Mouse (Mus musculus): Measurements from ENCODE around the gene Mrpl30. TPM values are rescaled to one million over a fixed set of nuclear protein-coding genes. Genes with fewer than 3 reads are reported as not detected.

The Mrpl30 gene
- total RNA-seq (2021) = 100 to 1,000 TPM; 229 to 257 TPM
- long read RNA-seq, experiment 1, transcript Mrpl30-201 (6 exons, 969 nt) = major isoform, 70 of 204 reads
- long read RNA-seq, experiment 1, transcript Mrpl30-205 (5 exons, 662 nt) = minor isoform, 9 of 204 reads
- long read RNA-seq, experiment 1, partial matches to known transcripts = 0 of 204 reads
- long read RNA-seq, experiment 1, other reads (novel, unspliced or antisense) = 121 of 204 reads
- long read RNA-seq, experiment 2, transcript Mrpl30-205 (5 exons, 662 nt) = minor isoform, 12 of 250 reads
- long read RNA-seq, experiment 2, transcript Mrpl30-201 (6 exons, 969 nt) = major isoform, 77 of 250 reads
- long read RNA-seq, experiment 2, partial matches to known transcripts = 0 of 250 reads
- long read RNA-seq, experiment 2, other reads (novel, unspliced or antisense) = 158 of 250 reads

DNA sequence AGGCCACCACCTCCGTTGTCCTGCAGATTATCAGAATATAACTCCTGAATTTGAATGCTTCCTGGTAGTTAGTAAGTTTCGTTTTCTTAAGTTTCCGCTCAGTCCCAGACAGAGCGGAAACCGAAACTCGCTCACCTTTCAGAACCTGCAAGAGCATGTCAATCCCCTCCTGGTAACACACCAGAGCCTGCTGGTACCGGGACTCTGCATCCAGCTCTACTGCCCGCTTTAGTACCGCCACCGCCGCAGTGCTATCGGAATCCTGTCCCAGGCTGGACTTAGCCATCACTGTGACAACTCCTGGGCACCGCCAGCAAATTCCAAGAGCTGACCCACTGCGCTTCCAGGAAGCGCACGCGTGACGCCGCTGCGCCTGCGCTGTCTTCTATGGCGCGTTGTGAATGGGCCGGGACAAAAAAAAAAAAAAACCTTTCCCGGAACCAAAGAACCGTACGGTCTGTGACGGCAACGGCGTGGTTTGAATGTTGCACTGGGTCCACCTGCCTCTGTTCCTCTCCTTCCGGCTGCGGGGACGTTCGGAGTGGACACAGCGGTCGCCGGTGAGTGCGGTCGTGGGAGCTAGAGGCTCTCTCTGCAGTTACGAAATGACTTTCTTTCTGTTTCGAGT, at the start of gene Mrpl30, which contains the start of gene Mitd1:
Gene Mrpl30, plus strand, starts transcription at position 453 of the 628 bp plus-strand sequence.
Gene Mitd1, minus strand, starts transcription at position 387 of the 628 bp plus-strand sequence.
- intact Hi-C loops (cut with DNase I; ENCODE audit: low total_unique reads) = no loop called here
- peak; percentile 85 for DNase-seq

DNA sequence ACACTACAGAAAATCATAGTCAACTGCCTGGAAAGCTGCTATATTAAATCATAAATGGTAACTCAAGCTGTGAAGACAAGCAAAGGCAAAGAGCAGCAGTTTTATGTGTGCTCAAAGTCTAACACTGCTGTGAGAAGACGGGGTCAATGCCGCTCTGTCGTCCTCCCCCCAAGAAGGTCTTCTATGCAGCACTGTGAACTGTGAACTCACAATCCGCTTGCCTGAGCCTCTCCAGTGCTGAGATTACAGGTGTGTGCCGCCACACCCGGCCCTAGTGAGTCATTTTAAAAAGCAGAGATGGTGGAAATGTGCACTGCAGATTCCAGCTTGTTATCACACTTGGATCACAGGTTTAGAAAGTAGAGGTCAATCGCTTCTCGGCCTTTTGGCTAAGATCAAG, 43.4 kb upstream of the Mrpl30 start:
- no peak for DNase-seq
- intact Hi-C loops (cut with DNase I; ENCODE audit: low total_unique reads) = no loop called here

DNA sequence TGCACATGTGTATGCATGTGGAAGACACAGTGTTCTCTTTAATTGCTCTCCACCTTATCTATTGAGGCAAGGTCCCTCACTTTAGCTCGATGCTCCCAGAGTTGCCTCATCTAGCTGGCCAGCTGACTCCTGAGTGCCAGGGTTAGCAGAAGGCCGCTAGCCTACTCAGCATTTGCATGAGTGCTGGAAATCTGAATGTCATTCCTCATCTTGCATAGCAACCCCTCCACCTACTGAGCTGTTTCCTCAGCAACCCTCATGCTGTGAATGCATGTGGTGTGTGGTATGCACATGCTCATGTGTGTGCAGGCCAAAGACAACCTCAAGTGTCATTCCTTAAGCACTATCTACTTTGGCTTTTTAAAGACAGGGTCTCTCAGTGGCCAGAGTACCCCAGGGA, 39.6 kb upstream of the Mrpl30 start:
- DNase-seq = no peak
- intact Hi-C loops (cut with DNase I; ENCODE audit: low total_unique reads) = no loop called here

DNA sequence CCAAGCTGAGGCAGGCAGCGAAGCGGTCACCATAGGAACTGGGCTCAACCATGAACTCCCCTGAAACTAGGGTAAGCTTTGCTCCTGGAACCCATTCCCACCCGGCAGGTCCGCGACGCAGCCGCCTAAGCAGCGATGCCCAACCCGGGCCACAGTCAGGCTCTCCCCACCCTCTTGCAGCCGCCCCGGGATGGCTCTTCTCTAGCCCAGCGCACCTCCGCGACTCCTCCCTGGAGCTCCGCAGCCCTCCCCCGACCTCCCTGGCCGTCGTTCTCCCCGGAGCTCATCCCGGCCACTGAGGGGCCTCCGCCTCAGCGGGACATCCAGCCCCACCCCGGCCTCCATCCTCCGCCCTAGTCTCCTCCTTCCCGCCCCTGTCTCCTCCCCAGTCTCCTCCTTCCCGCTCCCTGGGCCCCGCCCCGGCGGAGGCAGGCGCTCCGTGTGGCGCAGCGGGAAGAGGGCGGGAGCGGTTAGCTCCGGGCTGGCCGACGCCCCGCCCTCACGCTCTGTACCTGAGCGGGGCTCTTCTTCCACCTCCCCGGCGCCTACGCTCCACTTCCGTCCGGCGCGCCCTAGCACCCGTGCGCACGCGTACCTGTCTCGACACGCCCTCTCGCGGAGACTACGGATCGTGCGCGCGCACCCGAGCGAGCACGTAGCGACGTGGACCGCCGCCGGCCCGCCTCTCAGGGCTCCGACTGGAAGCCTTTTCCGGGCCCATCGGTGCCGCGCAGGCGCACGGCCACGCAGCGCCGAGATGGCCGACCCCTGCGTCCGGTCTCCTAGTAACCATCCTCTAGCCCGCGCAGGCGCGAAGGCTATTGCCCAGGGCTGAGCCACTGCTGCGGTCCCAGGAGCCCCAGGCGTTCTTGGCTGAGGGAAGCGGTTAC, 25.5 kb upstream of the Mrpl30 start:
- DNase-seq = peak; percentile 99
- intact Hi-C loops (cut with DNase I; ENCODE audit: low total_unique reads) = loop anchor here (5.0 kb wide), 1 partner anchor 187 kb away; no protein-coding TSS in a partner anchor

DNA sequence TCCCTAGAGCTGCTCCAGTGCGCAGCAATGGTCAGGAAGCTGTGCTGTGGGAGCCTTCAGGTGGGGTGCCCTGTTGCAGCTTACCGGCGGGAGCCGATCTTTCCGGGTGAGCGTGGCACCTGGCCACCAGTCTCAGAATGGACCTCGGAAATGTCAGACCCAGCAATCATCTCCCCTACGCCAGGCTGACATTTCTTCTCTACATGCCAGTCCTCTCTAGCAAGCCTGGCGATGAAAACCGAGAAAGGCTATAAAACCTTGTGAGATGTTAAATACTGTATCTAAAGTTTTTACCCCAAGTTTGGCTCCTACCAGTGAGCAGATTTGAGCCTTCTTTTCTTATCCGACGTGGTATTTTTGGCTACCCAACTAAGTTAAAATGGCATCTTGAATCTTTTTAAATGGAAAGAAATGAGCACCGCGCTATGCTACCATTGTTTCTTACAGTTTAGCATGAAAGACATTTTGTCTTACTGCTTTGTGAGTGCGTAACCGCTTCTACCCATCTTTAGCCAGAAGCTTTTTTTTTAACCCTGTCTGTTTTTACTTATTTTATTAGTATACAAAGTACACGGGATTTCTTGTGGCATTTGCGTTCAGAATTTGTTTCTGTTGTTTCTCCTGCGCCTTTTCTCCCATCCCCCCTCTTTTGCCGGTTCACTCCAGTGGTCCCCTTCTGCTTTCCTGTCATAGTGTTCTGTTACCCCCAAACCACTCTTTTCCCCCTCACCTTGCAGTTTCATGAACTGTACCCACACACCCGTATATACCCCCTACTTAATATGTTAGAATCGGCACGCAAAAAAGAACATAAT, 24.7 kb upstream of the Mrpl30 start:
- no peak for DNase-seq
- intact Hi-C loops (cut with DNase I; ENCODE audit: low total_unique reads) = loop anchor here (5.0 kb wide), 1 partner anchor 188 kb away; no protein-coding TSS in a partner anchor

DNA sequence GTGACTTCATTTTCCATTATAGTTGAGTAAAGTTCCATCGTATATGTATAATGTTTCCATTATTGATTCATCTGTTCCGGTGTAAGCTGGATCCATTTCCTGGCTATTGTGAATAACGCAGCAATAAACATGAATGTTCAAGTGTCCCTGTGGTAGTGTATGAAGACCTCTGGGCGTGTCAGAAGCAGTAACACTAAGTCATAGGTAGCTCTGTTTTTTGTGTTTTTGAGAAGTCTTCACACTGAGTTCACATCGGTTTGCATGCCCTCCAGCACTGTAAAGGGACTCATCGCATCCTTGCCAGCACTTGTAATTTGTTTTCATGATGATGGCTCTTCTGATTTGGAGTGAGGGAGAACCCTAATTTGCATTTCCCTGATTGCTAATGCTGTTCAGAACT, 24.0 kb upstream of the Mrpl30 start, which contains the start of gene Tsga10:
Gene Tsga10, minus strand, starts transcription at position 144 of the 400 bp plus-strand sequence.
- DNase-seq = no peak
- intact Hi-C loops (cut with DNase I; ENCODE audit: low total_unique reads) = loop anchor here (5.0 kb wide), 1 partner anchor 189 kb away; no protein-coding TSS in a partner anchor

DNA sequence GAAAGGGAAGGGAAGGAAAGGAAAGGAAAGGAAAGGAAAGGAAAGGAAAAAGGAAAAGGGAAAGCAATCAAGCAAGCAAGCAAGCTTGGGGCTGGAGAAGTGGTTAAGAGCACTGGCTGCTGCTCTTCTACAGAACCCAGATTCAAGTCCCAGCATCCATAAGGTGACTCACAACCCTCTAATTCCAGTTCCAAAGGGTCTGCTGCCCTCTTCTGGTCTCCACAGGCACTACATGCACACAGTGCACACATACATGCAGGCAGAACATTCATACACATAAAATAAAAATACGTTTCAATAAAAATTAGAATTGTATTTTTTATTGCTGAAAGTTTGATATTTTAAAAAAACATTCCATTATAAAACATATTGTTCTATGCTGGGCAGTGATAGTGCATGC, 23.2 kb upstream of the Mrpl30 start:
- DNase-seq = peak; percentile 22
- intact Hi-C loops (cut with DNase I; ENCODE audit: low total_unique reads) = loop anchor here (5.0 kb wide), 1 partner anchor 190 kb away; no protein-coding TSS in a partner anchor

DNA sequence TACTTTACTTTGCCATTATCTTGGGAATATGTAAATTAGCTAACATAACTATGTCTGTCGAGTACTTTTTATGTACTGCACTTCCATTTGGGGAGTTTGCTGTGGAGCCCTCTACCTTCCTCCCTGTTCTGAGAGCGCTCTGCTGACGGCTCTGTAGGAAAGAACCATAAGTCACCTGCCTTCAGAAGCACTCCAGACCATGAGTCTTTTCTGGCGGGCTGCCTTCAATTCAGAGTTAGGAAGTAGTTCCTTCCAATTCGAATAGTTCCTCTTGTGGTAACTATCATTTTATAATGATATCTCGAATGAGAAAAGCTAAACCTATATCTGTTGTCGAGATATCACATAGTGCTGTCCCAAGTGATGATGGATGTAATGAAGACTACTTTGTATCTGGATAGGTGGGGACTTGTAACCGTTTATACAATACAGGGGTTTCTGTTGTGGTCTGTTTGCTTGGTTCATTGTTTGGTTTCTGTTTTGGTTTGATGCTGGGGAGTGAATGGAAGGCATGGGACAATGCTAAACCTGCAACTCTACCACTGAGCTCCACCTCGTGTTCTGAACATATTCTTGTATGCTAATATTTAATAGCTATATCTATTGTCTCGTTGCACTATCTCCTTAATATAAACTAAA, 22.5 kb upstream of the Mrpl30 start:
- no peak for DNase-seq
- intact Hi-C loops (cut with DNase I; ENCODE audit: low total_unique reads) = loop anchor here (5.0 kb wide), 1 partner anchor 191 kb away; no protein-coding TSS in a partner anchor

DNA sequence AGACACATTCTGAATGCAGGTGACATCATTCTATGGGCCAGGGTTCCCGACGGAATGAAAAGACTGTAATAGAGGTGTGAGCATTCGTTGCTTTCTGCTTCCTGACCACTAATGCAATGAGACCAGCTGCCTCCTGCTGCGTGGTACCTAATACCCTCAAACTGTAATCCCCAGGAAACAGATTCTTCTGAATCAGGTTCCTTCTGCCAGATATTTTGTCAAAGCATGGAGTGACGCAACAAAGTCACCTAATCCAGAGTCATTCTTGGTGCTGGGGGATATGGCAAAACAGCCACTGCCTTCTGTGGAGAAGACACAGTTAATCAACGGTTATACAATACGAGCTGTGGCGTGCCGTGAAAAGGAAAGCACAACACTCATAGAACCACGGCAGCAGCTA, 21.6 kb upstream of the Mrpl30 start:
- intact Hi-C loops (cut with DNase I; ENCODE audit: low total_unique reads) = loop anchor here (5.0 kb wide), 1 partner anchor 191 kb away; no protein-coding TSS in a partner anchor
- no peak for DNase-seq

DNA sequence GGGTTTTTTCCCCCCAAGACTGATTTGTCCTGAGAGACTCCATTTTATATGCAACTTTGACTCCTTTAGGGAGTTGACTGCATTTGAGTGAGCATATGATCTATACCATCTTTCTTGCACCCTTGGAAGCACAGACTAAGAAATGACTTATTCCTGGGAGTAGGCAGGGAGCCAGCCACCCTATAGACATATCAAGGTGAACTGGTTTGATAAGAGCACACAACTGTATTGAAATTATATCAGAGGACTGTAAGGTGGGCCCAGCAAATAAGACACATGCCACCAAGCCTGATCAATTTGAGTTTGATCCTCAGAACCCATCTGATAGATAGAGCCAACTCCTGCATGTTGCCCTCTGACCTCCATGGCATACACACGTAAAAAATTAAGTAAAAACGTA, 20.9 kb upstream of the Mrpl30 start:
- intact Hi-C loops (cut with DNase I; ENCODE audit: low total_unique reads) = loop anchor here (5.0 kb wide), 1 partner anchor 192 kb away; no protein-coding TSS in a partner anchor
- no peak for DNase-seq

DNA sequence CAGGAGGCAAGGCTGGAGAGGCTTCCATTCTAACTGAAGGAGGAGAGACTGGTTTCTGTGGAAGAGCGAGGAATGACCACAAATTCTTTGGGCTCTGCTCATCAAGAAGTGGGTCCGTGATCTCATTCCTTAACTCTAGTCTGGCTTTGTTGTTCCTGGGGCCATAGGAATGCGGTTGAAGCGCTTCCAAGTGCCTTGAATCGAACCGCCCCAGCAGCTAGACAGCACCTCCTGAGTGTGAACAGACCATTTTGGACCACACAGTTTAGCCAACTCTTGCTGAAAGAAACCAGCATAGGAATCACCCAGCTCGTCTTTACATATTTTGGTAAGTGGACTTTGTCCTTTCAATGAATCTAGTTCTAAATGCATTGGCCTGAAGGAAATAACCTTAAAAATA, 18.6 kb upstream of the Mrpl30 start, which contains the start of gene Lipt1:
Gene Lipt1, plus strand, starts transcription at position 35 of the 400 bp plus-strand sequence.
- DNase-seq = no peak
- intact Hi-C loops (cut with DNase I; ENCODE audit: low total_unique reads) = no loop called here

DNA sequence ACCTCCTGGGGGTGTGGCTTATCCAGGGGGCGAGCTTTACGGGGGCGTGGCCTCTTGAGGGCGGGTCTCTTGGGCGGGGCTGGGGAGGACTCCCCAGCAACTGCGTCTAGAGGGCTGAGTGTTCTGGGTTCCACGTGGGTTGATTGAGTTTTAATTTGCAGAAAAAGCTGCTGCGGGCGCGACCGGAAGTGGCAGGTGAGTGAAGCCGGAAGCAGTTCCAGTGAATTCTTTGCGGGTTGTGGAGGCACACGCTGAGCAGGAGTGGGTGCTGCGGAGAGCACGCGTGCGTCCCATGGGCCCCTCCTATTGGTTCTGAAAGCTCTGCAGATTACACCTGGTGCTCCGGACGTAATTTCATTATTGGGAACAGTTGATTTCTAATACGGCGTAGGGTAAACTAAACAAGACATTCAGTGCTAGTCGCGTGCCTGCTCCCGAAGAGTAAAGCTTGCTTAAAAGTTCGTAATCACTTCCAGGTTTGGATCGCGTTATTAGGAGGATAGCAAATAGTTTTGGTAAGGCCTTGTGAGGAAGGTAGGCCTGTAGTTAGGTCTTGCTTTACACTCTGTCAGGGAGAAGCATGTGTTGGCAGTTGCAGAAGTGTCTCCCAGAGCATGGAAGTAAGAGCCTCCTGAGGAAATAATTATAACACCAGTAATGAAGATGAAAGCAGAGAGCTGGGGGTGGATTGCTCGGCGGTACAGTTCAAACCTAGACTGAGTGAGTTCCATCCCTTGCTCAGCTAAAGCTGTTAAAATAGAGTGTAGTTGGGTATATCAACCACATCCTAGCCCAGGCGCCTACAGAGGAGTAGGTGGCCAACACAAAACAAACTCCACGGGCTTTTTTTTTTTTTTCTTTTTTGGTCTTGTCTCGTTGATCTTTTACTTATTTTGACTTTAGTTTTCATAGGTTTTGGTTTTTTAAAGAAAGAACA, 17.9 kb upstream of the Mrpl30 start:
- DNase-seq = peak; percentile 77
- intact Hi-C loops (cut with DNase I; ENCODE audit: low total_unique reads) = no loop called here

DNA sequence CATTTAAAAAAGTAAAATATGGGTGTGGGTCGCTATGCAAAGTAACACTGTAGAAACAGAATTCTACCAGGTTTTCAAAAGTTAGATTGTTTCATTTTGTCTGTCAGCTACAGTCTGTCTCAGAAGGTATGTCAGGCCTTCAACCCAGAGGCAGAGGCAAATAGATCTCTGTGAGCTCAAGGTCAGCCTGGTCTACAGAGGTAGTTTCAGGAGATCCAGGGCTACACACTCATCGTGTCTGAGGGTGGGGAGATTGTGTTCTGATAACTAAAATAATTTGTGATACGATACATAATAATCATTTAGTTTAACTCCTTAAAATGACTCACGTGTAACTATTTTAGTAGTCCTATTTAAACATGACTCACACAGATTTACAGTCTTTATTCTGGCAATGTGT, 17.1 kb upstream of the Mrpl30 start:
- intact Hi-C loops (cut with DNase I; ENCODE audit: low total_unique reads) = no loop called here
- DNase-seq = no peak

DNA sequence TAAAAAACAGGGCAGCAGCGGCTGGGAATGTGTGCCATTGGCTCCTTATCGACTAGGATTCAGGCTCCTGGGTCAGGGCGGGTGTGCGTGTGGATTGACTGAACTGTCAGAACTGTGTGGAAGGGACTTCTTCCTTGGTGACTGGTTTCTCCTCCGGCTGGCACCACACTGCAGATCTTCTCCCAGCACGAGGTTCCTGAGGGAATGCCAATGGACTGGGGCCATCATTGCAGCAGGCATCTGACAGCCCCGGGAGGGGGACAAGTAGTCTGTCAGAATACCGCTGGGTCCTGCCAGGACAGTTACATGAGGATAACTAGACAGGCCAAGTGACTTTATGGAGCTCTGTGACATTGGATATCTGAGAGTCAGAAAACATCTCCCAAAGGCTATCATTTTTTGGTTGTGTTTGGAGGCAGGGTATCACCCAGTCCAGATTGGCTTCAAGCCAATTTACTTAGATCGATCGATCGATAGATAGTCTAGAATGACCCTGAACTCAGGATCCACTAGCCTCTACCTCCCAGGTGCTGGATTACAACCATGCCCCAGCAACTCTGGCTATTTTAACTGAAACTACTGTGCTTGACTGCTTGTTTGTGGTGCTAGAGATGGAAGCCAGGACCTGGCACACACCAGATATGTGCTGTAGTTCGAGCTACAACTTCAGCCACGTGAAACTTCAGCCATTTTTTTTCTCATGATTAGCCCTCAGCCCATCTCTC, 12.4 kb upstream of the Mrpl30 start:
- DNase-seq = no peak
- intact Hi-C loops (cut with DNase I; ENCODE audit: low total_unique reads) = no loop called here

DNA sequence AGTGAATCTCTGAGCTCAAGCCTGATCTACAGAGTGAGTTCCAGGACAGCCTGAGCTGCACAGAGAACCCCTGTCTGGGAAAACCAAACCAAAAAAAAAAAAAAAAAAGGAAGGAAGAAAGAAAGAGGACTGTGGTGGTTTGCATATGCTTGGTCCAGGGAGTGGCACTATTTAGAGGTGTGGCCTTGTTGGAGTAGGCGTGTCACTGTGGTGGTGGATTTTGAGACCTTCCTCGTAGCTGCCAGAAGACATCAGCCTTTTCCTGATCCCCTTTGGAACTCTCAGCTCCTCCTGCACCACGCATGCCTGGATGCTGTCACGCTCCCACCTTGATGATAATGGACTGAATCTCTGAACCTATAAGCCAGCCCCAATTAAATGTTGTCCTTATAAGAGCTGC, 6.9 kb upstream of the Mrpl30 start:
- intact Hi-C loops (cut with DNase I; ENCODE audit: low total_unique reads) = no loop called here
- no peak for DNase-seq

DNA sequence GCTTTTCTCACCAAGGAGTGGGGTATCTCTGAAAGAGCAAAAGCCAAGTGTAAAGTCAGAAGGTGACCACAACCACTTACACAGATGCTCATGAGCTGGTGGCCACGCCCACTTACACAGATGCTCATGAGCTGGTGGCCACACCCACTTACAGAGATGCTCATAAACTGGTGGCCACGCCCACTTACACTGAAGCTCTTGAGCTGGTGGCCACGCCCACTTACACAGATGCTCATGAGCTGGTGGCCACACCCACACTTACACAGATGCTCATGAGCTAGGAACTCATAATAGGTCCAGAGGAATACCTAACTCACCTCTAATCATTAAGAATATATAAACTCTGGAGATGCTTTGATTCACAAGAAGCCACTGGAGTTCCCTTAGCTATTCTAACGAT, 5.8 kb upstream of the Mrpl30 start:
- intact Hi-C loops (cut with DNase I; ENCODE audit: low total_unique reads) = no loop called here
- DNase-seq = no peak
